Mouse (Mus musculus): ENCODE data around the gene Eif2a.

DNA sequence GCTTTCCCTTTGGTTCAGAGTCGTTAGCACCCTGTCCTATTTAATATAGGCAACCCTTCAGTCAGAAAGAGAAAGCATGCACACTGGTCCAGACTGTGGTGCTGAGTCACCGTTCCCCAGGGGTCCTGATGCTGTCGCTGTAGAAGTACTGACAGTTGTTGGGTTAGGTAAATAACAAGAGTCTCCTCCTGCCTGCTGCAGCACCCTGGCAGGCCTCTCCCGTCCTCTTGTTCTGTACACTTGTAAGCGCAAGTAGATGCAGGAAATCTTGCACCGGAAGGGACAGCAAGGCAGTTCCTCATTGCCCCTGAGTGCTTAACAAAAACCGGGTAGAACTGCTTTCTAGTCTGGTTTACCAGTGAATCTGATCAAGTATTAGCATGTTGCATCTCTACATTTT, 31.0 kb downstream of the Eif2a start:
- TF ChIP-seq CTCF (IDR thresholded peaks at IDR 0.05; ENCODE audit: extremely low read depth, insufficient read depth, low read length), result no peak
- no peak for TF ChIP-seq POLR2A (IDR thresholded peaks at IDR 0.05; ENCODE audit: extremely low read depth, insufficient read depth, low read length)
